Mouse (Mus musculus) layer of hippocampus, adult 11-12 months (tissue): ENCODE measurements around the gene Cyb561d1.

Source experiments
- DNase-seq: peaks from one replicate; pipeline ENCODE4 v3.0.0; 2022; ENCODE audit warnings: low spot score

Gene Cyb561d1

DNA sequence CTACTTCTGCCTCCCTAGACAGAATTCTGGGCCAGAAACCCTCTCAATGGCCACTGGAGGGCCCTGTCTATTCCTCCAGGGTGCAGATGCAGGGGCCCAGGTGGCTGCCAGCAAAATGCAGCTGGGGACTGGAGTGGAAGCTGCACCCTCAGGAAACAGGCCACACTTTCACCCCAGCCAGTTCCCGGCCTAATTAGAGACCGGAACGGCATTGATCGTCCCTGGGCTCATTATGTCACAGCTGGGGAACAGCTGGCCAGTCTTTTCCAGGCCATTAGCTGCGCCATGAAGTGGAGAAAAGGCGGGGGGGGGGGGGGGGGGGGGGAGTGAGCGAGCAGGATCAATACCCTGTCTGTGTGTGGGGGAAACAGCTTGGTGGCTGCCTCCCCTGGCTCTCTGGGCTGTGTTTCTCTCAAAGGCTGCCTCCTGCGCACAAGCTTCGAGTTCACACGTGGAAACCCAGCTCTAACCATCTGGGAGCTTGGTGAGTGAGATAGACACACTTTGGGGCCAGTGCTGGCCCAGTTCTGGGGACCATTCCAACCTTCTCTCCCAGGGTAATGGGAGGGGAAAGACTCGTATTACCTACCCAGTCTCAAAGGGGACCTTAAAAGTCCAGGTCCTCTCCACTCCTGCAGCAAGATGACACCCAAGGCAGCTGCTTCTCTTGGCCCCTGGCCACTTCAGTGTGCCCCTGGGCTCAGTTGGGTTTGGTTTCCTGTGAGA is 34.4 kb downstream of the Cyb561d1 start:
- peak; percentile 76 for DNase-seq

DNA sequence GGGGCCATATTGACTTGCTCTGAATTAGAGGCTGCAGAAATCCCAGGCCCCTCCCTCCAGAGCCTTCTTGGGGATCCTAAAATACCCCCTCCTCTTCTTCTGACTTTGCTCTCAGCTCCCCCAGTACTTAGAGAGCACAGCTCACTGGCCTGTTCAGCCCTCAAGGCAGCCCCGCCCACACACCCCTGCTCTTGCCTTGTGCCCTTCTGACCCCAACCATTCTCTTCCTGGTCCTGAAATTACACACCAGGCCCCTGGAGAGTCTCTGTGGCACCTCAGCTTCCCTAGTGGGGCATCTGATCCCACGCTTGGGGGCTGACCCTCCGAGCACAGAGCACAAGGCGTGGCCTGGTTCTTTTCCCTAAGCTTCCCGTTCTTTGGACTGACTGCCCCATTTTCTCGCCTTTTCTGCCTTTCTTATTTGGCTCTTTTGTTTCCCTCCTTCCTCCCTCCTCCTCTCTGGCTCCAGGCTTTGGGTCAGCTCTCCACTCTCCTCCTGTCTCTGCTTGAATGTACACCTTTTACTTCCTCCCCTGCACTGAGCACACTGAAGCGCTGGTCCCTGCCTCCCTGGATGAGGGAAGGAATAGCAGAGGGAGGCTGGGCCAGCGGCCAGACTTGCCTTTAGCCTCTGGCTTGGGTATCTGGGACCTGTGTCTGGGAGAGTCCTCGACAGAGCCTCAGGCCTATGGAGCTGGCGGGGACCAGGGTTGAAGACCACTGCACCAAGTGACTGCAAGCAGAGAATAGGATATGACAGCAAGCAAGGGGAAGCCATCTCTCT is 35.3 kb downstream of the Cyb561d1 start:
- no peak for DNase-seq

DNA sequence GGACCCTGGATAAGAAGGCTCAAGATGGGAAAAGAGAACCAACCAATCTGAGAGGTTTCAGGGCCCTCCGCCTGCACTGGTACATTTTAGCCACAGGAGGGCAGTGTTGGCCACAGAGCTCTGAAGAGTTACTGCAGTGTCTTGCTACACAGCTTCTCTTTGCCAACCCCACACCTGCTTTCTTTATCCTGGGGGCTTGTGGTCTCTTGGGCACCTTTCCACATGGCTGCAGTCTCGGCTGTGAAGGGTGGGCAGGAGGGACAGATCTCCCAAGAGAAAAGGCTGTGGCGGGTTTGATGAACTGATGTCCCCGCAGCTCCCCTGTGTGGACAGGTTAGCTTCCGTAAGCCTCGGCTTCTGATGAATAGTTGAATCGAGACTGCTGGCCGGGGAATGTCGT is 36.2 kb downstream of the Cyb561d1 start:
- peak; percentile 89 for DNase-seq

DNA sequence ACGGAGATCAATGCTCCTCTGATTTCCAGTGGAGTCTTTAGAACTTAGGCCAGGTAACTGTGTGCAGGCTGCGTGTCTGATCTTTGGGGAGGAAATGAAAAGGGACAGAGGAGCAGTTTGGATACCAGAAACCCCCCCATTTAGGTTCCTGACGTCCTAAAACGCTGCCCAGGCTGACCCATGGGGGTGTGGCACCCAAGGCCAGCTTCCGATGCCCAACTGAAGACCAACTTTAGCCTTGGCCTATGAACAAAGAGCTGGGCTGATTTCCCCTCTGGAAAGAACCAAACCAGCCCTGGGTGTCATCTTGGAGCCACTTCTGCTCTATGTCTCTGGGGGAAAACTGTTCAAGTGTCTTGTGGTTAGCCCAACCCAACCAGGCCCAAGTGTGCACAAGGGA is 36.9 kb downstream of the Cyb561d1 start:
- no peak for DNase-seq

DNA sequence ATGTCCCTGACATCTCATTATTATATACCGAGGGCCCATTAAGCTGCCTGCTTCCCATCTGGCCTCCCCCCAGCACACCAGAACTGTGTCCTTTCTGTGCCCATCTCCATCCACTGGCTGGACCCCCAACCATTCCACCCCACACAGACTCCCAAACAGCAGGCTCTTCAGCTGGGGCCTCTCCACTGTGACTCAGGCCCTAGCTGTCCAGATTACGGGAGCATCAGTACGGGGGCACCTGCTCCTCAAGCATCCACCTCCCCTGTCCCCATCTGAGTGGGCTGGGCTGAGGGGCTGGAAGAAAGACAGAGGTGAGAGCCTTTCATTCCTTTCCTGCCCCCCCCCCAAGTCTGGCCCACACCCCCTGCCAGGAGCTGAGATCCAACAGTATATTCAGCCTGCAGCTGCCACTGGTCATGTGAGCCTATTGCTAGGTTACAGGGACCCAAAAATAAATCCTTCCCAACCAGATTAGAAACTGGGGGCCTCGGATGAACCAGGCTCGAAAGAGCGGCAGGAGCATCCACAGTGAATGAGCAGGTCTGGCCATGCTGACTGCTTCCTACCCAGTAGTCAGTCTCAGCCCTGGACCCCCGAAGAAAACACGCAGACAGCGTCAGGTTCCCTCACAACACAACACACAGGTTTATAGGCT is 42.5 kb downstream of the Cyb561d1 start:
- DNase-seq = peak; percentile 65

DNA sequence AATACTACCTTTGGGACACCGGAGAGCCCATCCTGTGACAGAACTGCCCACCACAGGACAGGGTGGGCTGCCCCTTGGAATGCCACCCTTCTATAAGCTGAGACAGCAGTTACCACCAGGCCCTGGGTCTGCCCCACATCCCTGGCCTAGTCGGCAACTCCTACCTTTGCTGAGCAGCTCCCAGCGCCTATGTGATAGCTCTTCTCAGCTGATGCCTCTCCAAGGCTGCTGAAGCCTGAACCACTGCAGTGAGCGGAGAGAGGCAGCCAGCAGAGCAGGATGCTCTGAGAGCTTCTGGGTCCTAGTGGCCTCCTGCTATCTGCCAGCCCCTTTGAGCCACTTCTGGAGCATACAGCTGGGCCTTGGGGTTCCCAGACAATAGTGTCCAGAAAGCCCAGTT is 46.4 kb downstream of the Cyb561d1 start, which contains the start of gene Gpr61:
Gene Gpr61, minus strand, starts transcription at position 227 of the 400 bp plus-strand sequence.
- peak; percentile 72 for DNase-seq

DNA sequence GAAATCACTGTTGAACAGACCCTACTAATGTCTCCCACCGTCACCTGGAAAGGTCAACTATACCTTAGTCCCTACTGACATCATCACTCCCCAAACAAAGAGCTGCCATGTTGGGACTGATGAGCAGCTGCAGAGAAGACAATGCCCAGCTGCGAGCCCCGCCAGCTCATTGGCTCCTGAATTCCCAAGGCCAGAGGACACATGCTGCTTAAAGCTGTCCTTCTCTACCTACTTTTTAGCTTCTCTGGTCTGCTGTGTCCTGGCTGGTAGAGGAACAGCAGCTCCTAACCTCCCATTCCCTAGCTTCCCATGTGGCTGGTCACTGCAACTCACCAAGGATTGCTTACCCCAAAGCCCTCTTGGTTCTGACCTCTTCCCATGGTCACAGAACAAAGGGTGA is 48.7 kb downstream of the Cyb561d1 start:
- DNase-seq = no peak

DNA sequence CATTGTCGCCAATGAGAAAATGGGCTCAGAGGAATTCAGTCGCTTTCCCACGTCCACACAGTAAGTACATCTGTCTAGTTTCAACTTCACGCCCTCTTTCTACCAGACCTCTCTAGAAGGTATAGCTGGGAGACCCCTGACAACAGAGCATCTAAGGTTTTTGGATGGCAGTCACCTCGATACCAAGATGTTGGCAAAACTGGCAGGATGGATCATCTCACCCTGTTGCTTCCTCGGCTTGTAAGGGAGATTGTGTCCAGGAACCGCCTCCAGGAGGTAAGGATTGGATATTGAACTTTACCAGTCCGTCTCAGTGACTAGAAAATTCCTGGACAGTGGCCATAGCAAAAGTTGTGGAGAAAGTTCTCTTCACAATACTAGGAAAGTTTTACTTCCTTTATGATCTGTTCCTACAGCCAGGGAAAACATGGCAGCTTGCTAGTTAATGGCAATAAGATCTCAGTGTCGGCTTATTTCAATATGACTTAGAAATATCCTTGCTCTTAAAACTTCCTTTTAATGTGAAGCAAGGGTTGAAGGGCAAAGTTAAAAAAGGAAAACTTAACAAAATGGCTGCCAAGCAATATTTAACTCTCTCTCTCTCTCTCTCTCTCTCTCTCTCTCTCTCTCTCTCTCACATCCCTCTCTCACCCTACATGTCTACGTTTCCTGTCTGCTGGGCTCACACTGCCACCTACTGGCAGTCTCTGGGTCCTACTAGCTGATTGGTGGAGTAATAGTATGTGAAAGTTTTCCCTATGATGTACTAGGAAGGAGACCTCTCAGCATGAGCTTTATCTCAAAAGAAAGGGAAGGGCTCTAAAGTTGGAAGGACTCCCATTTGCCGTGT is 53.4 kb downstream of the Cyb561d1 start:
- DNase-seq = peak; percentile 93

DNA sequence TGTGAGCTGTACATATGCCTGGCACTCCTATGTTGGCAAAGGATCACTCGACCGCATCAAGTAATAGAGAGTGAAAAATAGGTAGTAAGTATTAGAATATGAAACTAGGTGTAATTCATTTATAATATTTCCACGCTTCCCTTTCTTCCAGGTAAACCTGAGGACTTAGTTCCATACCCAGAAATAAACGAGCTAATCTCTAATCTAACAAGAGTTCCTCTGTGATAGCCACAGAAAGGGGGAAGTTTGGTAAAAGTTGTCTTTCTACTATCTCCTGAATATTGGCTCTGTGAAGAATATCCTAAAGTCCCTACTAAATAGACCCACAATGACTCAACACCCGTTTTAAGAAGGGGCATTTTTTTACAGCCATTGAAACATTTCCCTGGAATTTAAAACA is 54.3 kb downstream of the Cyb561d1 start:
- DNase-seq = no peak
